Mouse (Mus musculus) leukemia stem cell, adult 10-12 weeks (primary cell): ENCODE results near the gene Cdc16. TPM values are rescaled to one million over a fixed set of nuclear protein-coding genes. Genes with fewer than 3 reads are reported as not detected.

Experiments used
- polyA plus RNA-seq: library from polyadenylated mRNA; stranded (reverse); fragments of >175 nt; gene quantifications from 2 replicates; pipeline ENCODE4 v1.2.3, GENCODE M21; 2012; ENCODE audit warnings: low replicate concordance

The Cdc16 gene
- 14.0 and 18.1 TPM in 2 replicates for polyA plus RNA-seq

GRCm38 (mm10) chr8:13756982-13757804 is at the start of gene Cdc16:
TSS of gene Cdc16 (plus strand) at chr8:13757676.

GRCm38 (mm10) chr8:13785250-13785763 is 27.8 kb downstream of the Cdc16 start, which contains the start of gene Upf3a:
TSS of gene Upf3a (plus strand) at chr8:13785615.

Other genes starting within 250 kb of the Cdc16 start
- gene 1700029H14Rik, start 195.2 kb upstream of the Cdc16 start, polyA plus RNA-seq = 0.14 and 0.50 TPM in 2 replicates
- 17.3 and 20.8 TPM in 2 replicates for gene Rasa3, start 80.1 kb upstream of the Cdc16 start, polyA plus RNA-seq
- not detected in 2 replicates for gene Cfap97d2, start 51.8 kb upstream of the Cdc16 start, polyA plus RNA-seq
- gene Upf3a, start 27.9 kb downstream of the Cdc16 start, polyA plus RNA-seq = 13.8 and 16.1 TPM in 2 replicates
- not detected in 2 replicates for gene AF366264, start 80.7 kb downstream of the Cdc16 start, polyA plus RNA-seq
- gene Champ1, start 112.0 kb downstream of the Cdc16 start, polyA plus RNA-seq = 7.4 and 22.4 TPM in 2 replicates
- gene Coprs, start 132.6 kb downstream of the Cdc16 start, polyA plus RNA-seq = 1.9 and 4.7 TPM in 2 replicates